Mouse (Mus musculus) stomach, postnatal 0 days (tissue): Measurements from ENCODE around the gene Tfap2b. TPM values are rescaled to one million over a fixed set of nuclear protein-coding genes. Genes with fewer than 3 reads are reported as not detected.

Experiments
- ATAC-seq: fragments of 200-750 bp; cut with Nextera tagmentation; 2 replicates; pipeline ENCODE4 v1.8.0; 2017; ENCODE audit not compliant: low FRiP score, low TSS enrichment
- DNase-seq: peaks from one replicate; pipeline ENCODE4 v3.0.0-alpha.2; 2016; ENCODE audit warnings: low spot score
- H3K27ac ChIP-seq: fragments of 300-500 bp; sonication (generic); replicated peaks from 2 replicates; pipeline ENCODE4 v1.5.1; 2014; ENCODE audit warnings: mild to moderate bottlenecking, control low read depth
- H3K27me3 ChIP-seq: fragments of 300-500 bp; sonication (generic); 2 replicates; pipeline ENCODE4 v1.6.1; 2014; ENCODE audit warnings: low read length; ENCODE audit not compliant: control insufficient read depth, insufficient read depth
- H3K36me3 ChIP-seq: fragments of 300-500 bp; sonication (generic); 2 replicates; pipeline ENCODE4 v1.6.1; 2014; ENCODE audit warnings: low read length, mixed read lengths; ENCODE audit not compliant: control insufficient read depth, insufficient read depth
- H3K4me1 ChIP-seq: fragments of 300-500 bp; sonication (generic); replicated peaks from 2 replicates; pipeline ENCODE4 v1.6.1; 2014; ENCODE audit warnings: antibody characterized with exemption; ENCODE audit not compliant: control insufficient read depth, insufficient read depth
- H3K4me2 ChIP-seq: fragments of 300-500 bp; sonication (generic); replicated peaks from 2 replicates; pipeline ENCODE4 v1.6.1; 2014; ENCODE audit warnings: low read depth, mild to moderate bottlenecking, control low read depth, moderate library complexity
- H3K4me3 ChIP-seq: fragments of 300-500 bp; sonication (generic); 2 replicates; pipeline ENCODE4 v1.5.1; 2014; ENCODE audit warnings: low read depth, low read length, control low read depth
- H3K9ac ChIP-seq: fragments of 300-500 bp; sonication (generic); 2 replicates; pipeline ENCODE4 v1.6.1; 2014; ENCODE audit warnings: mild to moderate bottlenecking, low read length, control low read depth, mixed read lengths
- H3K9me3 ChIP-seq: fragments of 300-500 bp; sonication (generic); 2 replicates; pipeline ENCODE4 v1.6.1; 2016; ENCODE audit warnings: low read length; ENCODE audit not compliant: control insufficient read depth
- CTCF ChIP-seq: IDR thresholded peaks from 2 replicates; pipeline ENCODE4 v1.5.1; 2016; ENCODE audit warnings: antibody characterized with exemption, low read depth, mild to moderate bottlenecking, moderate library complexity
- EP300 ChIP-seq: optimal IDR thresholded peaks from 2 replicates; pipeline ENCODE3; 2016; ENCODE audit warnings: antibody characterized with exemption
- WGBS: fragments of 180-500 bp; shearing (Covaris S2); extraction: QIAGEN DNeasy Blood & Tissue Kit; methylation state at CpG from one replicate; pipeline ENCODE4 v1.1.7; 2014; 5-methylcytosine and 5-hydroxymethylcytosine counted together
- polyA plus RNA-seq: library from polyadenylated mRNA; unstranded; fragments of >200 nt; fragmentation: Nextera tagmentation; extraction: Ambion mirVana; gene quantifications from 2 replicates; pipeline ENCODE4 v1.2.1, GENCODE M21; 2015

Tfap2b gene
- polyA plus RNA-seq, 1 experiment from 2014 or later, result not detected

- H3K4me2 ChIP-seq, result peak overlapping the region; percentile 44
- no peaks in the 10 kb centered on the region for H3K36me3 ChIP-seq
- no peak overlapping the region for H3K27ac ChIP-seq
- H3K9ac ChIP-seq, result no peak overlapping the region
- DNase-seq (no peak), ATAC-seq (no peak)
- no peaks in the 10 kb centered on the region for H3K4me1 ChIP-seq
- peaks cover 5% of the 10 kb centered on the region; the same call in 1 of the 2 replicates for H3K27me3 ChIP-seq
- H3K9me3 ChIP-seq, result no peaks in the 10 kb centered on the region
- TF ChIP-seq CTCF (no peak), EP300 (no peak)
- peak overlapping the region; percentile 28 for H3K4me3 ChIP-seq
- WGBS, result 1% methylated on average over 31 of the region's 31 CpGs
Measured at GRCm38 (mm10) chr1:19209776-19210175, 1.1 kb downstream of the Tfap2b start.

- under 1% methylated on average over 30 of the region's 30 CpGs for WGBS
- H3K4me2 ChIP-seq, result peak overlapping the region; percentile 44
- H3K4me3 ChIP-seq, result peak overlapping the region; percentile 28
- no peaks in the 10 kb centered on the region for H3K9me3 ChIP-seq
- TF ChIP-seq CTCF, result no peak
- TF ChIP-seq EP300, result no peak
- no peaks in the 10 kb centered on the region for H3K4me1 ChIP-seq
- no peak for ATAC-seq
- no peak overlapping the region for H3K9ac ChIP-seq
- H3K27ac ChIP-seq, result no peak overlapping the region
- H3K36me3 ChIP-seq, result no peaks in the 10 kb centered on the region
- DNase-seq, result no peak
- H3K27me3 ChIP-seq, result peaks cover 5% of the 10 kb centered on the region; the same call in 1 of the 2 replicates
Measured at GRCm38 (mm10) chr1:19210215-19211032, 1.7 kb downstream of the Tfap2b start.

DNA sequence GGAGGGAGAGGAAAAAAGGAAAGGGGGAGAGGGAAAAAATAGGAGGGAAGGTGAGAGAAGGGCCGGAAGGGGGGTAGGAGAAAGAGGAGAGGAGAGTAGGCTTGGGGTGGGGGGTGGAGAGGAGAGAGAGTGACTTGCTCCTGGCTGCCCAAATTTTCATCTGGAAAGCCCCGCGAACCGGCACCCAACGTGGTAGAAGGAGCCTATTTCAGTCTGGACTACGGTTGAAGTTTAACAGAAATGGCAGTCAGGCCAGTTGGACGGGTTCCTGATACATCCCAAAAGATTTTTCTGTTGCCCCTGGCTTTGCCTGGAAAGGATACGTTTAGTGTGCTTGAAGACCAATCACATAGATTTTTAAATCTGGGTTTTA is 2.3 kb downstream of the Tfap2b start:
- Histone ChIP-seq H3K36me3 (no peaks in the 10 kb centered on the region), H3K4me2 (no peak overlapping the region), H3K9me3 (no peaks in the 10 kb centered on the region), H3K4me1 (no peaks in the 10 kb centered on the region), H3K4me3 (no peak overlapping the region), H3K27ac (no peak overlapping the region), H3K9ac (no peak overlapping the region), H3K27me3 (peaks cover 5% of the 10 kb centered on the region; the same call in 1 of the 2 replicates)
- no peak for ATAC-seq
- TF ChIP-seq EP300 (no peak), CTCF (no peak)
- no peak for DNase-seq
- 5% methylated on average over 8 of the region's 8 CpGs for WGBS

GRCm38 (mm10) chr1:19211546-19212154 is 2.9 kb downstream of the Tfap2b start:
- H3K4me2 ChIP-seq, result no peak overlapping the region
- no peak overlapping the region for H3K27ac ChIP-seq
- DNase-seq, result no peak
- H3K27me3 ChIP-seq, result peaks cover 5% of the 10 kb centered on the region; the same call in 1 of the 2 replicates
- no peak for ATAC-seq
- no peak overlapping the region for H3K9ac ChIP-seq
- 2% methylated on average over 15 of the region's 15 CpGs for WGBS
- H3K9me3 ChIP-seq, result no peaks in the 10 kb centered on the region
- no peak overlapping the region for H3K4me3 ChIP-seq
- H3K4me1 ChIP-seq, result no peaks in the 10 kb centered on the region
- no peak for TF ChIP-seq CTCF
- no peaks in the 10 kb centered on the region for H3K36me3 ChIP-seq

DNA sequence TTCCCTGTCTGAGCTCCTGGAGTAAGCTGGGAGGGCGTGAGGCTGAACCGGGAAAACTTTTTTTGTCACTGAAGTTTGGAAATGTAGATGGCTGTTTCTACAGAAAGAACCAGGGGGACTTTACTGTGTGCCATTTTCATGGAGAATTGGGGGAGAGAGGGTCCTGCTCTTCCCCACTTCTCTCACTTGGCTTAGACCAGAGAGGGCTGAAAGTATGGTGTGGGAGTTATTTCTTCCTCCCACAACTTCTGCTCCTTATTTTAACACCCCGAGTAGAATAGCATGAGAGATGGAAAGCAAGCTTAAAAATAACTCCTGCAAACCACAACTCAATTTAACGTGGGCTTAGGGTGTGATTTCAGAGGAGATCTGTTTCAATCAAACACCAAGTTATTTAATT is 4.0 kb downstream of the Tfap2b start:
- DNase-seq (no peak), ATAC-seq (no peak)
- H3K27ac ChIP-seq, result no peak overlapping the region
- 2% methylated on average over 4 of the region's 4 CpGs for WGBS
- H3K4me2 ChIP-seq, result no peak overlapping the region
- H3K4me1 ChIP-seq, result no peaks in the 10 kb centered on the region
- TF ChIP-seq EP300 (no peak), CTCF (no peak)
- H3K36me3 ChIP-seq, result no peaks in the 10 kb centered on the region
- H3K9me3 ChIP-seq, result no peaks in the 10 kb centered on the region
- H3K27me3 ChIP-seq, result peaks cover 5% of the 10 kb centered on the region; the same call in 1 of the 2 replicates
- H3K9ac ChIP-seq, result no peak overlapping the region
- H3K4me3 ChIP-seq, result no peak overlapping the region

DNA sequence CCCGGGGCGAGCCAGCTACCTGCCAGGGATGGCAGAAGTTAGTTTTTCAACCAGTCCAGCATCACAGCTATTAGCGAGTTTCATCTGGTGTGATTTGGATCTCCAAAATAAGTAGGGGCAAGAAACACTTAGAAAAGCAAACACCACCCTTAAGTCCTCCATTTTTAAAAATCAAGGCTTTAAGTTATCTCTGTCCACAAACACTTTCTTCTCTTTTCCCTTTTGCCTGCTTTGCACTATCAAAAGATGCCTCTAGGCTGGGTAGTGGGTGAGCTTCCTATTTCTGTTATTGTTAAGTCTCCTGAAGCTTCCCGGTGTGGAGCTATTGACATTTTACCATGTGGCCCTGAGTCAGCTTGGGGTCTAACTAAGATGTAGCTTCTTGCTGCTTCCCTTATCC is 4.5 kb downstream of the Tfap2b start:
- DNase-seq, result no peak
- no peak overlapping the region for H3K27ac ChIP-seq
- TF ChIP-seq CTCF (no peak), EP300 (no peak)
- 4% methylated on average over 4 of the region's 4 CpGs for WGBS
- H3K9ac ChIP-seq, result no peak overlapping the region
- H3K4me3 ChIP-seq, result no peak overlapping the region
- H3K27me3 ChIP-seq, result peaks cover 5% of the 10 kb centered on the region; the same call in 1 of the 2 replicates
- H3K9me3 ChIP-seq, result no peaks in the 10 kb centered on the region
- no peaks in the 10 kb centered on the region for H3K4me1 ChIP-seq
- no peaks in the 10 kb centered on the region for H3K36me3 ChIP-seq
- no peak for ATAC-seq
- no peak overlapping the region for H3K4me2 ChIP-seq
